Mouse (Mus musculus): ENCODE measurements around the gene Zbtb2.
A peak's percentile ranks its signal among the peaks of the same experiment; 100 is the strongest.

- TF ChIP-seq CTCF (IDR thresholded peaks at IDR 0.05; ENCODE audit: insufficient read depth, low read depth, low read length), result peak; percentile 49; the same call in 1 of the 2 replicates
- TF ChIP-seq POLR2A (IDR thresholded peaks at IDR 0.05; ENCODE audit: insufficient read depth, low read depth, low read length), result no peak
Observed at GRCm38 (mm10) chr10:4333319-4333718, 54.6 kb downstream of the Zbtb2 start.

All from olfactory bulb, adult 2 months (tissue).